Mouse (Mus musculus) T-helper 2 cell (primary cell): ENCODE data around the gene Cphx3.
"Not testable (repeated sequence)": the region's sequence is repeated elsewhere in the genome, so short reads cannot be mapped to it uniquely, and the experiment has no call there.

ENCODE experiments used
- in situ Hi-C: fragments of 300-600 bp; cut with MboI, MseI; formaldehyde crosslinking; loops from one replicate; pipeline ENCODE4 v1.15.1; 2025; ENCODE audit warnings: high pct_unique_total_duplicates

Gene Cphx3

DNA sequence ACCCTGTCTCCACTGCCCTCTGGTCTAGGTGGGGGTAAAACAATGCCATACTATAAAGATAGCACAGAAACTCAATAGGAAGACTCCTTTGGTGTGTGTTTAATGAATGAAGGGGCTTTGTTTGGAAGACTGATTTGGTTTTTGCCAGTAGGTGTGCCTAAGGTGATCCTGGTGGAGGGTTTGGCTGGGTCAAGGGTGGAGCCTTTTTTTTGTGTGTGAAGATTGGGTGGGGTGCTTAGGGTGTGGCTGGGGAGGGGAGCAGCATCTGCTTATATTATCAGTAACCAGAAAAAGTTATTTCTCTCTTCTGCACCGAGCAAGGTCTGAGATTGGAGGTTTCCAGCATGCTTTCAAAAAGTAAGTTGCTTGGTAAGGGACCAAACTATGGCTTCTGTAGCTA, at the start of gene Cphx3:
TSS of gene Cphx3 (plus strand) at position 301 of the 400 bp plus-strand sequence.
- in situ Hi-C loops, result not testable (repeated sequence)

DNA sequence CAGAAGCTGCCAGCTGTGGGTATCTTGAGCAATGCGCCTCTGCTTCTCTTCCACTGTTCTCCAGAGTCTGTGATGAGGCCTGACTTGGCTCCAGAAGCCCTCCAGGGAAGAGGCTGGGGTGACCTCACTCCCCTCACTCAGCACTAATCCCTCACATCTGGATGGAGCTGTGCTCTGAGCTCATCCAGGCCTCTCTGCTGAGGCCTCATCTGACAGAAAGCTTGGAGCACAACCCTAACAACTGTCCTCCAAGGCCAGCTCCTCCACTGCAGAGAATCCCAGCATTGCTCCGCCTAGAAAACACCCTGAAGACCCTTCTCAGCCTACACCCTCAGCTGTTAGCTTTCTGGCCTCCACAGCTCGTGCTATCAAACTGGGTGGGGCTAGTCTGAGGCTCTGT, 47.7 kb upstream of the Cphx3 start:
- in situ Hi-C loops, result loop anchor here (25.0 kb wide), 1 partner anchor 222 kb away; no protein-coding TSS in a partner anchor

DNA sequence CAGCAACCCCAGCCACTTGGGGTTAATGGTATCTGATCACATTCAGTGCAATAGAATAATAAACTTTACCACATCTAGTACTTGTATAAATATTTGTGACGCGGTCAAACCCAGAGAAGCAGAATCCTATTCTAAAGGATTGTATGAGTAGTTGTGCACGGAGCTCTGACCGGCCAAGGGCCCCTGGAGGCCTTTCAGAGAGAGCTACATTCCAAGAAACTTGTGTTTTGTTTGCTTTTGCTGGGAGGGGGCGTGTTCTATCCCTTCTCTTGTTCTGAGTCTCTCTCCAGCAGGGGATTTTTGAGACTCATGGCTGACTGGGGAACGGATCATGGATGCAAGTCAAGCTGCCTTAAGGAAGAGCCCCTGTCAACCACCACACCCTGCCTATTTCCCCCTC, 46.7 kb upstream of the Cphx3 start:
- in situ Hi-C loops, result loop anchor here (25.0 kb wide), 1 partner anchor 223 kb away; no protein-coding TSS in a partner anchor

DNA sequence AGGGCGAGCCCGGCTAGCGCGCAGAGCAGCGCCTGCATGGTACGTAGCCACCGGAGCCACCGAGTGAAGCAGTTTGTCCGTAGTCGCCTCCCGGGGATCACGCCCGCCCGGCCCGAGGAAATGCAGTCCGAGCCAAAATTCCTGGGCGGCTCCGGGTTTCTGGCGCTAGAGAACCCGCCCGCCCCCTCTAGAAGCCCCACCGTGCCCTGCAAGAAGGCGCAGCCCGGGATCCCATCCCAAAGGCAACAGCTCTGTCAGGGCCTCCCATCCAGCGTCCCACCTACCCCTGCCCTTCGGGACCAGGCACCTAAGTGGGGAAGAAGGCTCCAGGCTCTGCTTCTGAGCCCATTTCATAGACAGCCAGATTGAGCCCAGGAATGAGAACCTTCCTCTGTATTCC, 39.5 kb upstream of the Cphx3 start, which contains the start of gene Gm9780:
TSS of gene Gm9780 (minus strand) at position 101 of the 400 bp plus-strand sequence.
- in situ Hi-C loops, result loop anchor here (25.0 kb wide), 1 partner anchor 230 kb away; no protein-coding TSS in a partner anchor

DNA sequence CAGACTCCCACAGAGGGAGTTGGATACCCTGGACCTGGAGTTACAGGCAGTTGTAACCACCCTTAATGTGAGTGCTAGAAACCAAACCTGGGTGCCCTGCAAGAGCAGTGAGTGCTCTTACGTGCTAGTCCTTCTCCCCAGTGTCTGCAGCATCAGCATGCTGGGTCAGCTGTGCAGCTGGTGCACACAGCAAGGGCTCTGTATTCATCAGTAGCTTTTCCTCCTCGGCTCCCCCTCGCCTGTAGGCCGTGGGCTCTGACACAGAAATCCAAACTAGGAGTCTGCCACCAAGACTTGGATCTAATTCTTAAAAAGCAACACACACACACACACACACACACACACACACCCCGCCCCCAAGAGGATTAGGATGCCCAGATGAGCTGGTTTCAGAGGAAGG, 37.1 kb upstream of the Cphx3 start:
- in situ Hi-C loops, result loop anchor here (25.0 kb wide), 1 partner anchor 233 kb away; no protein-coding TSS in a partner anchor

DNA sequence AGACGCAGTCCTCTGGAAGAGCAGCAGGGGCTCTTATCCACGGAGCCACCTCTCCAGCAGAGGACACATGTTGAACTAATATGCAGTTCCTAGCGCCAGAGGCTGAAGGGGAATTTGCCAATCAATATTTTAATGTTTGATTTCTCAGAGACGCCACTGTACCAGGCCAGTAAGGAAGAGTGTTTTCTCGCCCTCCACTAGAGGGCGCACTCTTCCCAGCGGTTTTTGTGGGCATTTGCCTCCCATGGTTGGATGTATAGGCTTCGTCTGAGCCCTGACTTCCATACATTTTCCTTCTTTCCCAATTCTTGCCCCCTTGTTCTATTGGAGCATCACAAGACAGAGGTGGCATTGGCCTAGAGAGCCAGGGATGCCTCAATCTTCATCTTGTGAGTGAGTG, 35.1 kb upstream of the Cphx3 start:
- in situ Hi-C loops, result loop anchor here (25.0 kb wide), 1 partner anchor 235 kb away; no protein-coding TSS in a partner anchor

DNA sequence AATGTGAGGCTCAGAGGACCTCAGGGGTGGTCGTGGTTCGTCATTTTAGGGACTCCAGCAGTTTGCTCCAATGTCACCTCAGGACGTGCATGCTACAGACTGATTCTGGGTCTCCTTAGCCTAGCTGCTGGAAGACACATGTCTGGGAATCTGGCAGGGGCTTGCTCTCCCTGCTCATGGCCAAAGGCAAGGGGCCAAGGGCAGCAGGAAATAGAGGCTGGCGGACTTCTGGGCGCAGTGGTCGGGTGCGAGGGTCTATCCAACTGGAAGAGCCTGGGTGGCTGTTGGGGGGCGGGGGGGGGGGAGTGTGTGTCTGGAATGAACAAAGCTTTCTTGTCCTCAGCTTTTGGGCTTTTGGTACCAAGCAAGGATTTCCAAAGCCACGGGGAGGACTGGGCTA, 33.3 kb upstream of the Cphx3 start:
- in situ Hi-C loops, result loop anchor here (25.0 kb wide), 1 partner anchor 236 kb away; no protein-coding TSS in a partner anchor

DNA sequence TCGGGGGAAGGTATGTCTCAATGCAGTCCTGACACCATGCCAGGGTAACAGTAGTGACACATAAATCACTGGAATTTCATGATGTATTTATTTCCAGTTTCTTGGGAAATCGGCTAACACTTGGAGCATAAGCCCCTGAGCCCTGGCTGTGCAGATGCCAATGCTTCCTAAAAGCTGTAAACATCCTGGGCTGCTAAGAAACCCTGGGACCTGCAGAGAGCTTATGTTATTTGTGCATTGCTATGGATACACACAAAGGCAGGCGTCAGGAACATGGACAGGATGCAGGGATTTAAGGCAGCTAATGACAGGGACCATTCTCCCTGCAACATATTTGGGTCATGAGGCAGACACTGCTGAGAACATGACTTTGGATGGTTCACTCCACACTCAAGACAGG, 23.9 kb upstream of the Cphx3 start:
- in situ Hi-C loops, result not testable (repeated sequence)

DNA sequence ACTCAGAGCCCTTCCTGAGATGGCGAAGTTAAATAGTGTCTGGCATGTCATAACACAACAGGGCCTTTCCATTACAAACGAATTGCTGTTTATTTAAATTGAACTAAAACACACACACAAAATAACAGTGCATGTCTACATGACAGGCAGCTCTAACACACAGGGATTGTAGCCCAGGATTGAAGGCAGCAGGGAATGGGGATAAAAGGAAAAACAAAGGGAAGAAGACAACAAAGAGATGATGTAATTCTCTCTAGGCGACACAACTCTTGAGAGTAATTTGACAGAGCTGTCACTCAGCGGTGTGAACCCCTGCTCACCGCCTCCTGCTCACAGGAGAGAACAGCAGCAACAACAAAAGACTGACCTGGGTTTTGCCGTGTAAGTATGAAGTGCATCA, 22.7 kb upstream of the Cphx3 start:
- in situ Hi-C loops, result not testable (repeated sequence)

DNA sequence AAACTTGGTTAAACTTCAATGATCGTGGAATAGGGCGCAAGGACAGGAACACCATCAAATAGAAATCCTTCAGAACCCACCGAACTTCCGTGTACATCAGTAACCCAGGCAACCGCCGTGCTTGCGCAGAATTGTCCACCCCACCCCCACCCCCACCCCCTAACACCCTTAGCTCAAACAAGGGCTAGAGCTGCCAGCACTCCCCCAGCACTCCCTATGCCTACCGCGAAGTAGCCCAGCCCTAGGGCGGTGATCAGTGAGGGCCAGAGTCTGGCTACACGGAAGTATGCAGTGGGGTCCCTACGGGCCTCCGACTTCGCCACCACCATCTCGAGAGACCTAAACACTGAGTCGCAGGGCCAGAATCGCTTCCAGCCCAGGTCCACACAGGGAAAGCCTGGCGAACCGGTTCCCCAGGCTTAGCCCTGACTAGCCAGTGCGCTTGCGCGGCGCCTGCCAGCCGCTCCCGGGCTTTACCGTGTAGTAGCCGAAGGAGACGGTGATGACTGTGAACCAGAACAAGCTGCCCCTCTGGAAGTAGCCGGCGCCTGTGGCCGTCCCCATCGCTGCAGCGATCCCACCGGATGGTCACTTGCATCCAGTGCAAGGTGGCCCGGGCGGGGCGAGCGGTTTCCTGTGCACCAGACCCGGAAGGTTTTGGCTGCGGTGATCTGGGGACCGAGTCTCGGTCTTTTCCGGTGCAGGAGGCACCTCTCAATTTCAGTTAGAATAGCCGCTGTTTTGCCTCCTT, 15.3 kb upstream of the Cphx3 start:
- in situ Hi-C loops, result not testable (repeated sequence)

DNA sequence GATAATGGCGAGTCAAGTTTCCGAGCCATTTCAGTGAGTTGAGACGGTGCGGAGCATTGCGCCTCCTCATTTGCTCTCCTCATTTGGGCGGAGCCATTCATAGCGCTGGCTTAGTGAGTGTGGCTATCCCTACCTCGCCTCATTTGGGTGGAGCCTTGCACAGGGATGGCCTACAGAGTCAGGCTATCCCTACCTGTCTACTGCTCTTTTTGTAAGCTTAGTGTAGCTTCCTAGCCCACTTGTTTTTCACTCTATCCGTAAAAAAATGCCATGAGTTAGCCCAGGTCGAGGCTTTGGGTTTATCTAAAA, 14.8 kb upstream of the Cphx3 start, which contains the start of gene Tmem254c:
TSS of gene Tmem254c (minus strand) at position 31 of the 309 bp plus-strand sequence.
- in situ Hi-C loops, result not testable (repeated sequence)

DNA sequence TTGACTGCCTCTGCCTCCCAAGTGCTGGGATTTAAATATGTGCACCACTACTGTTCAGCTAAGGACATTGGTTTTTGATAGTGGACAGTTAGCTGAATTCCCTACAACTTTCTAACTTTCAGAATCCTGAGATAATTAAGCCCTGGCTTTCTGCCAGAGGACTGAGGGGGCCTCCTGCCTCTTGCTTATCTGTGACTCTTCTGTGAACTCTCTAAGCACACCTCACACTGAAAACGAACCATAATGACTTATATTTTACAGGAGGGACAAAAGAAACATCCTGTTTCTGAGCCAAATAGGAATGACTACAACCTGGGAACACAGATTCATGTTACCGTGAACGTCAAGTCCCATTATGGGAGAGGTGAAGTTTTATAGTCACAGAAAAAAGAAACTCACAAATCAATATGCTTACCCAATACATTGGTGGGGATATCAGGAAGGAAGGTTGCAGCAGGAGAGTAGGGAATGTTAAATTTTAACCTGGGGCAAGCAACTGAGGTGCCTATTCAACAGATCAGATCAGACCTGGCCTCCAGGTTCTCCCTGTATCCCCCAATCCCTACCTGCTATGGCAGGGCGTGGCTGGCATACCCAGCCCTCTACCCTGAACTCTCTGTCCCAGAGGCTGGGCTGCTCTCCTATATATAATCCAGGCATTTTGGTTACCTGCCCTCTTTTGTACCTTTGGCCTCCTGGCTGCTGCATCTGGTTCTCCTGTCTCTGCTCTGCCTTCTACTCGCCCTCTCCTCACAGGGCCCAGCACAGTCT, 5.3 kb upstream of the Cphx3 start:
- in situ Hi-C loops, result not testable (repeated sequence)

DNA sequence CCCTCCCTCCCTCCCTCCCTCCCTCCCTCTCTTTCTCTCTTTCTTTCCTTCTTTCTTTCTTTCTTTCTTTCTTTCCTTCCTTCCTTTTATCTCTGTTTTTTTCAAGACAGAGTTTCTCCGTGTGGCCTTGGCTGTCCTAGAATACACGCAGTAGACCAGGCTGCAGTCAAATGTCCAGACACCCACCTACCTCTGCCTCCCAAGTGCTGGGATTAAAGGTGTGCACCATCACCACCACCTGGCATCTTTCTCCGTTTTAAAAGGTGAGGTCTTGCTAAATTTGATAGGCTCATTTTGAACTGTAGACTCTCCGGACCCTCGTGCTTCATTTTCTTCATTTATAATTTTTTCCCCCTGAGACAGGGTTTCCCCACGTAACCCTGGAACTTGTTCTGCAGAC, 881 bp upstream of the Cphx3 start, which contains the start of gene Cphx2:
TSS of gene Cphx2 (plus strand) at position 301 of the 400 bp plus-strand sequence.
- in situ Hi-C loops, result not testable (repeated sequence)

DNA sequence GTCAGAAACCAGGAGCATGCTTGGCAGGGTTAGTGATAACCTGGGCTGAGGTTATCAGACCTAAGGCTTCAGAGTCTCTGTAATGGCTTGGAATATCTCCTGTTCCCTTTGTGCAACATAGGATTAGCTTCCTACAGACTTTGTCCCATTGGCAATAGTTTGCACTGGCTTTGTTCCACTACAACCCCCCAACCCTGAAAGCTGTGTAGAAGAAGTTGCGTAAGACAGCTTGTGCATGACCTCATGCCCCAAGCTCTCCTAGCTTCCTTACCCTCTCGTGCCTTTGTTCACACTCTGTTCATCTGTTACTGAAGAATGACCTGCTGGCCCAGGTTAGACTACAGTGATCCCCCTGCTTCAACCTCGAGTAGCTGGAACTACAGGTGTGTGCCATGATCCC, 15.5 kb downstream of the Cphx3 start:
- in situ Hi-C loops, result not testable (repeated sequence)

DNA sequence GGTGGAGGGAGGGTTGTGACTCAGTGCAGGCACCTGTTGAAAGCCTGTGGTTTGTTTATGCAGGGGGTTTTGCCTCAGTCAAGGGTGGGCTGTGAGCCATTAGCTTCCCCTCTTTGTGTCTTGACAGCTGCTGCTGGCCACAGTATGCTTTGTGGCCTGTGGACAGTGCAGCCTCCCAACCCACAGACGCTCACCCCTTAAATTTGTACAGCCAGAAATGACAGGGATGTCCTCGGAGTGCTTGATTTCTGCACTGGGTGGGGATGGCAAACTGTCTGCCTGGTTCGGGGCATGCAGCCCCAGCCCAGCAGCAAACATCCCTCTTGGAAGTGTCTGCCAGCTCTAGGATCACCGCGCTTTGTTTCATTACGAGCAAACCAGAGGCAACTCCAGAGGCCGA, 36.1 kb downstream of the Cphx3 start, which contains the start of gene Duxbl2:
TSS of gene Duxbl2 (plus strand) at position 200 of the 400 bp plus-strand sequence.
- in situ Hi-C loops, result not testable (repeated sequence)

DNA sequence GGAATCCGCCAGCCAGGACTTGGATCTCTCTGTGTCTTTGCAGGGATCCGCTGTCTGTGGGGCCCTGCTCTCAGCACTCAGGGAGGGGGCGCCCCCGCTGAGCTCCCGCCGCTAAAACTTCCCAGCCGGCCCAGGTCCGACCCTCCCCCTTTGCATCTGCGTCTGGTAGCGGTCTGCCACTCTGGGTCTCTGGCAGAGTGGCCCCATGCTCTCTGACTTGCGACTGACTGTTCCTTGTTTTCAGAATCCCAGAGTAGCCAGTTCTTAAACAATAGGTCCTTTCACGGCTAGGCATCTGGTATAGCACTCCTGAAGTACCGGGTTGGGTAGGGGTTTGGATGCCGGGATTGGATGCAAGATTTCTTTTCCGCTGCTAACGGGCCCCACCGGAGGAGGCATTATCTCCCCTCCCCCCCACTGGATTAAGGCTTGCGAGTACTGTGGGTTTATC, 36.5 kb downstream of the Cphx3 start:
- in situ Hi-C loops, result not testable (repeated sequence)

DNA sequence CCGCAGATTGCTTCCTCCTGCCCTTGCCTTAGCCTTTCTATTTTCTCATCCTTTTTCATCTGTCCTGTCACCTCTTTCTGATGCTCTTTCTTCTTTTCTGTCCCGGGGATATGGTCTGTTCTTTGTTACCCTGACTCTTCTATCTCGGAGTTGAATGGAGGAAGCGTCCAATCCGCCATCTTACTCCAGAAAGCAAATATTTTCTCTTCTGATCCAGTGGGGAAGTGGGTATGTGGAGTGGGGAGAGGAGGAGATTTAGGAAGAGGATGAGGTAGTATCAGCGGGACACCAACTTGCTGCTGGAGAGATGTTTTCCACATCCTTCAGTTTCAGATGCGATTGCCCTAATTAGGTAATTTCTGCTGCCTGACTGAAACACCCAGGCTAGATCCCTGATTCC, 37.0 kb downstream of the Cphx3 start:
- in situ Hi-C loops, result not testable (repeated sequence)

DNA sequence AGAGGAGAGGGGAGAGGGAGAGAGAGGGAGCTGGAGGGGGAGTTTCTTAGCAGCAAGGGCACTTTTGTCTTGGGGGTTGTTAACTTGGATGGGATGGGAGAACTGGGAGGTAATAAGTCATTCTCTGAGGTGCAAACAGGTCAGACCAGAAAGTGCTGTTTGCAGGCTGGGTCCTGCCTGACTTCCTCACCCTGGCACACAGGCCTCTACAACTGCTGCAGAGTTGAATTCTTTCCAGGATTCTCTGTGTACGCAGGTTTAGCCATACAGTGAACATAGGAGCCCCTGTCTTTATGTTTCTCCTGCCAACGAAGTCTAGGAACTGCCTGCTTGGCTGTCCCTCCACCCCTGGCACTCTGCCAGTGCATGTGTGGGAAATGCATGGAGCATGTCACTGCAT, 65.0 kb downstream of the Cphx3 start:
- in situ Hi-C loops, result not testable (repeated sequence)

DNA sequence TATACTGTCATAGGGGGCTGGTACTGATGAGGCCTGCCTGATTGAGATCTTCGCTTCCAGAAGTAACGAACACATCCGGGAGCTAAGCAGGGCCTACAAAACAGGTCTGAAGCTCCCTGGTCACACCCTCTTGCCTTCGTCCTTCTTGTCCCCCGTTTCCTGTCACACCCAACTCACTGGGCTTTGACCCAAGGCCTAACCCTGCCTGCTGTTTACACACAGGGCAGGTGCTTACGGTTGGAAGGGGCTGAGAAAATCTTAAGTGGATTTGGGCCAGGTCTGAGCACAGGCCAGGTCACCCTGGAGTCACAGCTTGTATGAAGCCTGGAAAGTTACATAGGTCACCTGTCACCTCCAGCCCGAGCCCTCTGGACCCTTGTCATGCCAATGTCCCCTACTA, 73.9 kb downstream of the Cphx3 start:
- in situ Hi-C loops, result not testable (repeated sequence)

DNA sequence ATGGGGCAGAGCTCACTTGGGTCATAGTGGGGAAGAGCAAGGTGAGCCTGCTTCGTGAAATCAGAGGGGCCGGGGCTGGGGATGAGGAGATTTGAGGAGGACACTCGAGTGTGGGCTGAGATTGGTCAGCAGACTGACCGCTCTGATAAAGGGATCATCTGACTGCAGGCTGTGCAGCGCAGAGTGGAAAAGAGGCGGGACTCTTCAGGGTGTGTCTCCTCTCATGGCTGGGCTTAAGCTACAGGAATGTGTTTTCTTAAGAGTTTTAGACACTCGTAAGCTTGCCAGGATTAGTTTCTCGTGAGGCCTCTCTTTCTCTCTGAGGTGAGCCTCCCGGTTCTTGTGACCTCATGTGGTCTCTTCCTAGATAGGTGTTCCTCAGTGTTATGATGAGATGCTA, 79.1 kb downstream of the Cphx3 start:
- in situ Hi-C loops, result loop anchor here (5.0 kb wide), 1 partner anchor 289 kb away; no protein-coding TSS in a partner anchor

DNA sequence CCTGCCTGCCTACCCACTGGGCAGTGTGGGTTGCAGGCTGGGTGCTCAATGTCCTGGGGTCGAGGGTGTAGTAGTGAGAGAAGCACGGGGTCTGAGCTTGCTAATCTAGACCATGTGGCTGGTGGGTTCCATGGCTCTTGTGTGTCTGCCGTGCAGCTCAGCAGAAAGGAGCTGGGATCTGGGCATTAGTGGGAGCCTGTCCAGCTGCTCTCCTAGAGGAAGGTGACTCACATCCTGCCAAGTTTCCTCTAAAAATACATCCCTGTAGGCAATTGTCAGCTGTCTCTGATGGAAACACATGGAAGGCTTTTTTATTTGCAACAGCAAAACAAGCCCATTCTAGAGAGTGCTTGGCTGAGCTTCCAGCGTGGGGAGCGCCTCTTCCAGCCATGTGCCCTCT, 80.3 kb downstream of the Cphx3 start:
- in situ Hi-C loops, result loop anchor here (5.0 kb wide), 1 partner anchor 290 kb away; no protein-coding TSS in a partner anchor

DNA sequence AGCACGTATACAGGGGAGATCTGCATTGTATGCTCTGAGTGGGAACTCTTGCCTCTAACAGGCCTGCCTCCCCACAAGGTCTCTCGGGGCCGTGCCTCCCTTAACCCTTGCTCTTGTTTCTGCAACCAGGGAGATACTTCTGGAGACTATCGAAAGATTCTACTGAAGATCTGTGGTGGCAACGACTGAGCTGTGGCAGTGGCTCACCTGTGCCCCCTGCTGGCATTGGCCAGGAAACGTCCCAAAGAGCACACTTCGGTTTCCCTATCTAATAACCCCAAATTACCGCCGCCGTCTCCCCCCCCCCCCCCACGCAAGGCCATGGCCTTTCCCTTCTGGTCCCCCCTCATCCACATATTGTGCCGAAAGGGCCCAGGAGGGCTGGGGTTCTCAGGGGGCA, 83.2 kb downstream of the Cphx3 start:
- in situ Hi-C loops, result not testable (repeated sequence)
